Mouse (Mus musculus): Measurements from ENCODE around the gene Armc2.

The Armc2 gene

DNA sequence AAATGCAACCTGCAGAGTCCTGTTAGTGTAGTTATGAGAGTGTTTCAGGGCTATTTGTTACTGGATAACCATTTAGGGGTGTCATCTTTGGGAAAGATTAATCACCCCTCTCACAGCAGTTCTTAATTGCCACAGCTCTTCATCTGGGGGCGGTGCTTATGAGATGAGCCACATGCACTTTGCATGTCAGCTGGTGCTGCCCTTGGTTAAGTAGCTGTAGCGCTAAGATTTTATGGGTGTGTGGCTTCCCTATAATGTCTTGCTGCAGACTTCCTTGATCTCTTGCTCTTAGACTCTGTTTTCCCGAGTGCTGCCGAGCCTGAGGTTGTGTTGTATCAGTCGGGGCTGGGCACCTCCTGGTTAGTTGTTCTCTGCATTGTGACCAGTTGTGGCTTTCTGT, 150.3 kb downstream of the Armc2 start:
- no peak for DNase-seq (ENCODE audit: low read depth, low spot score)

DNA sequence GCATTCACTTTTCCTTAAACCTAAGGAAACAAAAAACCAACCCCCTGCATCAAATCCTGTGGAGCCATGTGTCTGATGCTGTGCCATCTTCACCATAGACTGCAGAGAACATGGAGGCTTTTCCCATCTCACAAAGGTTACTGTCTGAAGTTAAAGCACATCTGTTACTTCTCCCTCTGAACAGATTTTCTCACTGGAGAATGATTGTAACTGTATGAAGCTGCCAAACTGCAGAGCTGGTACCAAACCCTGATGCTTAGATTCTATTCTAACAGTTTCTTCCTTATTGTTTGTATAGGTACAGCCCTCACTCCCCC, 151.4 kb downstream of the Armc2 start:
- DNase-seq (ENCODE audit: low read depth, low spot score) = no peak

DNA sequence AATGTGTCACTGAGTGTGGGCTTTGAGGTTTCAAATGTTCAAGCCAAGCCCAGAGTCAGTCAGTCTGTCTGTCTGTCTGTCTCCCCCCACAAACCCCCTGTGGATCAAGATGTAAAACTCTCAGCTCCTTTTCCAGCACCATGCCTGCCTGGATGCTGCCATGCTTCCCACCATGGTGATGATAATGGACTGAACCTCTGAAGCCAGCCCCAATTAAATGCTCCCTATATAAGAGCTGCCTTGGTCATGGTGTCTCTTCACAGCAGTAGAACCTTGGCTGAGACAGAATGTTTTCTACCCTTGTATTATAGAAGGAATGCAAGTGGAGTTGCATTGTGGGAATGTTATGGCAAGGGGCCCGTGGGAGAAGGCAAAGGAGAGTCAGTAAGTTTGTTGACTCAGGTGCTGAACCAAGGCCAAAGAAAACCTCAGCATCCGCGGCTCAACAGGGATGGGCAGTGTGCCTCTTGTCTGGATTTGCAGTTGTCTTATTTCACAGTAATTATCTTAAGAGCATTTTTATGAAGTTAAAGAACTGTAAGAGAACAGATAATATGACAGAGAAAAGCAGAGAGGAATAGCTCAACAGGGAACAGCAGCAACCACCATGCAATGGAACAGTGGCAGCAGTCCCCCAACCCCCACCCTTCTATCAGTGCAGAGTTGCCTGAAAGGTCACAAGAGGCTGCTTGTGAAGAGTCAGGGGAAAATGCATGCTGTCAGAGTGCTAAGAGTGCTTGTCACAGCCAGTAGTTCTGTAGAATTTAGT, 152.0 kb downstream of the Armc2 start:
- DNase-seq (ENCODE audit: low read depth, low spot score) = no peak
